In the genomic region with DNA sequence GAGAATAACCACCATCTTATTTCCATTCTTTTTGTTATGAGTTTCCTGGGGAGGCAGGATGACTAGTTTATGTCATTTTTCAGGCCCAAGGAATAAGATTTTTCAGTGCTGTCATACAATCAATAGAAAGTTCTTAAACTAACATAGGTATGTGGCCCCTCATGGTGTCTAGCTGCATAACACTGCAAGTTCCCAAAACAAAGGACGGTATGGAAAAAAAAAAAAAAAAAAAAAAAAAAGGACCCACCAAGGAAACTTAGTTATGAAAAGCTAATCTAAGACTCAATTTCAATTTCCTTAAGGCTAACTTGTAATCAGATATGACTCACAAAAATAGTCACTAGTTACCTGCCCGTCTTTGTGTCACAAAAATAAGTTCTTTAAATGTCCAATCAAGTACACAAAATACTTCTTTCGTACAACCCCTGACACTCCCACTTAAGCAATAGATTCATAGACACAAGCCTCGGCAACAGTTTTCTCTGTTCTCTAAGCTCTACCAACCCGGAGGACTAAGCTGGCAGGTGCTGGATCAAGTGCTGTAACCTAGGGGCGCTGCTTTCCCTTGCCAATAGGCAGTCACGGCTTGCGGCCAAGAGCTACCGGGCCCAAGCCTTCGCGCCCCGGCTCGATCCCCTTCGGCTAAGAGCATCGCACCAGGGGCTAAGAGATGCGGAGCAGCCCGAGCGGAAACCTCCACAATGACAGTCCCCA, we compare ENCODE assay signal across 9 mouse cellular contexts. TPM values are rescaled to one million over a fixed set of nuclear protein-coding genes. Genes with fewer than 3 reads are reported as not detected.
A peak's percentile ranks its signal among the peaks of the same experiment; 100 is the strongest.
DNase-seq lines count a peak whose midpoint lies in the region; ATAC-seq and TF ChIP-seq lines count a peak whose summit lies in the region.
"Had no signal": no experiment of that assay in that cellular context is flagged by ENCODE, and none has a peak within 500 bp of the region (broad histone marks: within the 10 kb centered on the region; RNA-seq: fewer than 3 reads in every experiment).

No protein-coding gene starts in this region.

- peak overlapping the region; percentile 58 for H3K4me2 ChIP-seq in hindbrain, embryonic 11.5 days (replicated peaks; ENCODE audit: low read depth, low read length)

- no peaks in the 10 kb centered on the region for H3K36me3 ChIP-seq in hindbrain, embryonic 11.5 days (ENCODE audit: control insufficient read depth, insufficient read depth, low read length)

- DNase-seq in lung, adult 2 months, result no peak
- DNase-seq in lung, postnatal 36 days, result no peak
- DNase-seq in hindbrain, embryonic 11.5 days (ENCODE audit: low spot score), result no peak
- DNase-seq in frontal cortex, postnatal 10 days (ENCODE audit: low spot score in 2 of 2), result no peak
- DNase-seq in cerebellum, postnatal 25 days, result no peak
- no peak for DNase-seq in urinary bladder, postnatal 14 days (ENCODE audit: low spot score)

- H3K9me3 ChIP-seq in hindbrain, embryonic 11.5 days (ENCODE audit: control insufficient read depth, low read length), result no peaks in the 10 kb centered on the region

- ATAC-seq in hindbrain, embryonic 11.5 days (ENCODE audit: low FRiP score), result peak; percentile 82
- ATAC-seq in megakaryocyte-erythroid progenitor cell, adult 5-6 weeks (replicated peaks; ENCODE audit: low FRiP score, low TSS enrichment, poor library complexity, severe bottlenecking), result peak; percentile 70; the same call in 1 of the 2 replicates

- WGBS in lung, adult 2 months, result 1% methylated on average over 18 of the region's 18 CpGs
- WGBS in hindbrain, embryonic 11.5 days, result 4% methylated on average over 18 of the region's 18 CpGs

- peak overlapping the region; percentile 90 for H3K4me3 ChIP-seq in lung, adult 2 months (replicated peaks; ENCODE audit: extremely low read depth, low read depth, low read length)
- peak overlapping the region; percentile 91 for H3K4me3 ChIP-seq in brown adipose tissue, adult 24 weeks (ENCODE audit: insufficient read depth, low read depth, low read length)
- peak overlapping the region; percentile 92 for H3K4me3 ChIP-seq in hindbrain, embryonic 11.5 days (ENCODE audit: low read depth, low read length)

- H3K27me3 ChIP-seq in hindbrain, embryonic 11.5 days (ENCODE audit: control insufficient read depth, insufficient read depth, low read length), result no peaks in the 10 kb centered on the region

- no peak for TF ChIP-seq POLR2A in lung, adult 2 months (IDR thresholded peaks at IDR 0.05; ENCODE audit: borderline replicate concordance, extremely low read depth, low read depth, low read length)

- peak overlapping the region; percentile 100 for H3K27ac ChIP-seq in brown adipose tissue, adult 24 weeks (replicated peaks; ENCODE audit: low read depth, low read length)
- peak overlapping the region; percentile 95 for H3K27ac ChIP-seq in hindbrain, embryonic 11.5 days (ENCODE audit: low read depth, low read length)

- H3K4me1 ChIP-seq in lung, adult 2 months (ENCODE audit: control insufficient read depth, insufficient read depth, low read length), result peaks cover 8% of the 10 kb centered on the region
- peaks cover 4% of the 10 kb centered on the region; the same call in 1 of the 2 replicates for H3K4me1 ChIP-seq in brown adipose tissue, adult 24 weeks (ENCODE audit: control insufficient read depth, insufficient read depth, insufficient read length, low read length)
- 0 out of 2 replicates have a peak, but pooled peaks cover 2% of the 10 kb centered on the region for H3K4me1 ChIP-seq in hindbrain, embryonic 11.5 days (replicated peaks; ENCODE audit: control insufficient read depth, insufficient read depth, low read length)

- no peak for TF ChIP-seq CTCF in lung, adult 2 months (IDR thresholded peaks at IDR 0.05; ENCODE audit: insufficient read depth, low read length)

- peak overlapping the region; percentile 90 for H3K9ac ChIP-seq in hindbrain, embryonic 11.5 days (ENCODE audit: low read depth, low read length)

RNA-seq across cellular contexts. Expression of a gene that starts 0.7 kb away (rescaled TPM):
- polyA plus RNA-seq in lung, adult 2 months (2012; rRNA removed), result 60.4 and 78.2 TPM in 2 replicates
- polyA plus RNA-seq in brown adipose tissue, adult 24 weeks (2012; ENCODE audit: insufficient read depth, insufficient read length, missing spikeins), result 28.2 and 44.0 TPM in 2 replicates
- polyA plus RNA-seq in hindbrain, embryonic 11.5 days (2014; fragmentation: Nextera tagmentation; extraction: Ambion mirVana), result 75.2 and 91.3 TPM in 2 replicates
- total RNA-seq in megakaryocyte-erythroid progenitor cell, adult 5-6 weeks (2014; fragmentation: Nextera tagmentation), result 36.1 and 46.9 TPM in 2 replicates
- 37.8 and 44.2 TPM in 2 replicates for total RNA-seq in megakaryocyte-erythroid progenitor cell, adult 5-6 weeks (2017)

RNA-seq across cellular contexts. Expression of a gene that starts 47.6 kb away (rescaled TPM):
- polyA plus RNA-seq in lung, adult 2 months (2012; rRNA removed), result 10.4 and 13.2 TPM in 2 replicates
- 1.0 and 1.1 TPM in 2 replicates for polyA plus RNA-seq in brown adipose tissue, adult 24 weeks (2012; ENCODE audit: insufficient read depth, insufficient read length, missing spikeins)
- polyA plus RNA-seq in hindbrain, embryonic 11.5 days (2014; fragmentation: Nextera tagmentation; extraction: Ambion mirVana), result not detected in 2 replicates
- total RNA-seq in megakaryocyte-erythroid progenitor cell, adult 5-6 weeks (2014; fragmentation: Nextera tagmentation), result not detected in 2 replicates
- total RNA-seq in megakaryocyte-erythroid progenitor cell, adult 5-6 weeks (2017), result not detected in 2 replicates
- total RNA-seq: hematopoietic stem cell, adult 5-6 weeks had no signal

RNA-seq across cellular contexts. Expression of a gene that starts 52.6 kb away (rescaled TPM):
- 0.02 and 0.12 TPM in 2 replicates for polyA plus RNA-seq in lung, adult 2 months (2012; rRNA removed)
- polyA plus RNA-seq in brown adipose tissue, adult 24 weeks (2012; ENCODE audit: insufficient read depth, insufficient read length, missing spikeins), result not detected in 2 replicates
- 0.36 and 0.39 TPM in 2 replicates for polyA plus RNA-seq in hindbrain, embryonic 11.5 days (2014; fragmentation: Nextera tagmentation; extraction: Ambion mirVana)
- not detected in 2 replicates for total RNA-seq in megakaryocyte-erythroid progenitor cell, adult 5-6 weeks (2014; fragmentation: Nextera tagmentation)
- not detected in 2 replicates for total RNA-seq in megakaryocyte-erythroid progenitor cell, adult 5-6 weeks (2017)
- total RNA-seq: hematopoietic stem cell, adult 5-6 weeks had no signal

RNA-seq across cellular contexts. Expression of a gene that starts 58.3 kb away (rescaled TPM):
- polyA plus RNA-seq in lung, adult 2 months (2012; rRNA removed), result not detected in 2 replicates
- polyA plus RNA-seq in brown adipose tissue, adult 24 weeks (2012; ENCODE audit: insufficient read depth, insufficient read length, missing spikeins), result not detected in 2 replicates
- not detected in 2 replicates for polyA plus RNA-seq in hindbrain, embryonic 11.5 days (2014; fragmentation: Nextera tagmentation; extraction: Ambion mirVana)
- not detected in 2 replicates for total RNA-seq in megakaryocyte-erythroid progenitor cell, adult 5-6 weeks (2014; fragmentation: Nextera tagmentation)
- not detected in 2 replicates for total RNA-seq in megakaryocyte-erythroid progenitor cell, adult 5-6 weeks (2017)
- total RNA-seq: hematopoietic stem cell, adult 5-6 weeks had no signal
